Mouse (Mus musculus): ENCODE results near the gene Nbeal2. TPM values are rescaled to one million over a fixed set of nuclear protein-coding genes. Genes with fewer than 3 reads are reported as not detected.

Nbeal2 gene
- polyA plus RNA-seq, 1 experiment from 2014 or later, result 3.8 TPM

DNA sequence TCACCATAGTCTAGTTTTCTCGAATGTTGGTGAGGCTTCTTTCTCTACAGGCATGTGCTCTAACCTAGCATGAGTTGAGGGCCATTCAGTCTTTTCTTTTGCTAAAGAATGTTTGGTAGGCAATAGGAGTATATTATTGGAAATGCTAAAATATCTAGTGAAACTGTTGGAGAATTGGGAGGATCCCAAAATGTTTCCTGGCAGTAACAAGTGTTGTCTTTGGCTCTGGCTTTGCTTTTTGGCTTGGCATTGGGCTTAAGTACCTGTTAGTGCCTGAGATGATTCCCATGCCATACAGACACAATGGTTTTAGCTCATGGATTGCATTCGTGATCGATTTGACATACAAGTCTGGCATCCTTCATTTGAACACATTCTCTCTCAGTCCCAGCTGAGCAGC, 42.5 kb downstream of the Nbeal2 start:
- H3K4me3 ChIP-seq (ENCODE audit: low read length), result no peak overlapping the region
- no peak overlapping the region for H3K9ac ChIP-seq (ENCODE audit: low read length)
- no peaks in the 10 kb centered on the region for H3K9me3 ChIP-seq (replicated peaks; ENCODE audit: control insufficient read depth, low read length)
- no peaks in the 10 kb centered on the region for H3K27me3 ChIP-seq (ENCODE audit: control insufficient read depth, insufficient read depth, low read length)
- no peak overlapping the region for H3K4me2 ChIP-seq (ENCODE audit: low read depth, low read length)
- peaks cover 25% of the 10 kb centered on the region for H3K36me3 ChIP-seq (ENCODE audit: control insufficient read depth, insufficient read depth)
- H3K4me1 ChIP-seq (ENCODE audit: control insufficient read depth, insufficient read depth, low read length), result no peaks in the 10 kb centered on the region
- 91% methylated on average over 3 of the region's 3 CpGs for WGBS
- ATAC-seq (replicated peaks; ENCODE audit: extremely low read depth, insufficient read depth, low FRiP score), result no peak
- no peak overlapping the region for H3K27ac ChIP-seq (ENCODE audit: low read length)

GRCm38 (mm10) chr9:110583521-110583920, 70.4 kb downstream of the Nbeal2 start:
- Histone ChIP-seq H3K27me3 (ENCODE audit: control insufficient read depth, insufficient read depth, low read length) (no peaks in the 10 kb centered on the region), H3K9ac (ENCODE audit: low read length) (no peak overlapping the region), H3K4me2 (ENCODE audit: low read depth, low read length) (no peak overlapping the region), H3K27ac (ENCODE audit: low read length) (no peak overlapping the region), H3K36me3 (ENCODE audit: control insufficient read depth, insufficient read depth) (peaks cover 4% of the 10 kb centered on the region; the same call in 1 of the 2 replicates), H3K4me3 (ENCODE audit: low read length) (no peak overlapping the region), H3K4me1 (ENCODE audit: control insufficient read depth, insufficient read depth, low read length) (peaks cover 4% of the 10 kb centered on the region; the same call in 1 of the 2 replicates), H3K9me3 (replicated peaks; ENCODE audit: control insufficient read depth, low read length) (no peaks in the 10 kb centered on the region)
- ATAC-seq (replicated peaks; ENCODE audit: extremely low read depth, insufficient read depth, low FRiP score), result no peak
- WGBS, result 71% methylated on average over 1 of the region's 1 CpGs

- no peaks in the 10 kb centered on the region for H3K9me3 ChIP-seq (replicated peaks; ENCODE audit: control insufficient read depth, low read length)
- H3K4me3 ChIP-seq (ENCODE audit: low read length), result no peak overlapping the region
- 90% methylated on average over 2 of the region's 2 CpGs for WGBS
- no peak overlapping the region for H3K27ac ChIP-seq (ENCODE audit: low read length)
- no peak for ATAC-seq (replicated peaks; ENCODE audit: extremely low read depth, insufficient read depth, low FRiP score)
- no peak overlapping the region for H3K9ac ChIP-seq (ENCODE audit: low read length)
- H3K4me1 ChIP-seq (ENCODE audit: control insufficient read depth, insufficient read depth, low read length), result peaks cover 4% of the 10 kb centered on the region; the same call in 1 of the 2 replicates
- no peak overlapping the region for H3K4me2 ChIP-seq (ENCODE audit: low read depth, low read length)
- H3K36me3 ChIP-seq (ENCODE audit: control insufficient read depth, insufficient read depth), result peaks cover 4% of the 10 kb centered on the region; the same call in 1 of the 2 replicates
- H3K27me3 ChIP-seq (ENCODE audit: control insufficient read depth, insufficient read depth, low read length), result no peaks in the 10 kb centered on the region
Observed at GRCm38 (mm10) chr9:110582161-110582560, 71.8 kb downstream of the Nbeal2 start.

Small RNAs within 50 kb of the gene (microRNA-seq; reads per million reads assigned to microRNA genes)
- gene Mir8107, result not detected

Other genes starting within 250 kb of the Nbeal2 start
- gene Ptpn23, start 245.9 kb downstream of the Nbeal2 start, polyA plus RNA-seq (2015; fragmentation: Nextera tagmentation; extraction: Ambion mirVana), result 11.3 and 12.0 TPM in 2 replicates
- 3.3 and 6.5 TPM in 2 replicates for gene Ngp, start 234.4 kb downstream of the Nbeal2 start, polyA plus RNA-seq (2015; fragmentation: Nextera tagmentation; extraction: Ambion mirVana)
- gene Klhl18, start 177.5 kb downstream of the Nbeal2 start, polyA plus RNA-seq (2015; fragmentation: Nextera tagmentation; extraction: Ambion mirVana), result 9.0 and 10.2 TPM in 2 replicates
- gene Kif9, start 177.2 kb downstream of the Nbeal2 start, polyA plus RNA-seq (2015; fragmentation: Nextera tagmentation; extraction: Ambion mirVana), result 0.84 and 1.2 TPM in 2 replicates
- gene Setd2, start 121.6 kb downstream of the Nbeal2 start, polyA plus RNA-seq (2015; fragmentation: Nextera tagmentation; extraction: Ambion mirVana), result 19.0 and 21.8 TPM in 2 replicates
- gene Nradd, start 29.7 kb downstream of the Nbeal2 start, polyA plus RNA-seq (2015; fragmentation: Nextera tagmentation; extraction: Ambion mirVana), result 16.4 and 17.2 TPM in 2 replicates
- 139 and 147 TPM in 2 replicates for gene Ccdc12, start 2.3 kb upstream of the Nbeal2 start, polyA plus RNA-seq (2015; fragmentation: Nextera tagmentation; extraction: Ambion mirVana)
- 4,391 and 5,295 TPM in 2 replicates for gene Myl3, start 87.7 kb upstream of the Nbeal2 start, polyA plus RNA-seq (2015; fragmentation: Nextera tagmentation; extraction: Ambion mirVana)
- gene Pth1r, start 93.0 kb upstream of the Nbeal2 start, polyA plus RNA-seq (2015; fragmentation: Nextera tagmentation; extraction: Ambion mirVana), result 21.0 and 26.3 TPM in 2 replicates
- gene Prss42, start 144.0 kb upstream of the Nbeal2 start, polyA plus RNA-seq (2015; fragmentation: Nextera tagmentation; extraction: Ambion mirVana), result 0.15 TPM in 1 of 2 replicates, not detected in the other
- gene Prss44, start 159.8 kb upstream of the Nbeal2 start, polyA plus RNA-seq (2015; fragmentation: Nextera tagmentation; extraction: Ambion mirVana), result not detected in 2 replicates
- not detected in 2 replicates for gene Prss43, start 172.5 kb upstream of the Nbeal2 start, polyA plus RNA-seq (2015; fragmentation: Nextera tagmentation; extraction: Ambion mirVana)
- 0.26 TPM in 1 of 2 replicates, not detected in the other for gene Prss45, start 180.4 kb upstream of the Nbeal2 start, polyA plus RNA-seq (2015; fragmentation: Nextera tagmentation; extraction: Ambion mirVana)
- not detected in 2 replicates for gene Prss46, start 190.3 kb upstream of the Nbeal2 start, polyA plus RNA-seq (2015; fragmentation: Nextera tagmentation; extraction: Ambion mirVana)
- gene Prss50, start 203.8 kb upstream of the Nbeal2 start, polyA plus RNA-seq (2015; fragmentation: Nextera tagmentation; extraction: Ambion mirVana), result not detected in 2 replicates
- 3.1 and 4.4 TPM in 2 replicates for gene Als2cl, start 225.7 kb upstream of the Nbeal2 start, polyA plus RNA-seq (2015; fragmentation: Nextera tagmentation; extraction: Ambion mirVana)
- 1.2 and 1.7 TPM in 2 replicates for gene Tmie, start 226.0 kb upstream of the Nbeal2 start, polyA plus RNA-seq (2015; fragmentation: Nextera tagmentation; extraction: Ambion mirVana)

Data from heart, embryonic 16.5 days (tissue).